ENCODE assay signal across 8 mouse cellular contexts in genomic region chr7:46845211-46845977, GRCm38 (mm10). TPM values are rescaled to one million over a fixed set of nuclear protein-coding genes. Genes with fewer than 3 reads are reported as not detected.
DNase-seq lines count a peak whose midpoint lies in the region; ATAC-seq and TF ChIP-seq lines count a peak whose summit lies in the region.

No protein-coding gene starts in this region.

- no peaks in the 10 kb centered on the region for H3K9me3 ChIP-seq in embryonic facial prominence, embryonic 10.5 days
- H3K9me3 ChIP-seq in intestine, postnatal 0 days (ENCODE audit: control insufficient read depth) = no peaks in the 10 kb centered on the region
- no peaks in the 10 kb centered on the region for H3K9me3 ChIP-seq in midbrain, embryonic 11.5 days (ENCODE audit: control insufficient read depth, low read length)

- peak overlapping the region; percentile 98 for H3K27ac ChIP-seq in embryonic facial prominence, embryonic 10.5 days (replicated peaks)
- peak overlapping the region; percentile 88 for H3K27ac ChIP-seq in intestine, postnatal 0 days (ENCODE audit: low read depth, low read length)
- peak overlapping the region; percentile 61 for H3K27ac ChIP-seq in midbrain, embryonic 11.5 days (ENCODE audit: low read depth, low read length)

- H3K9ac ChIP-seq in intestine, postnatal 0 days (ENCODE audit: low read depth, low read length) = peak overlapping the region; percentile 75
- peak overlapping the region; percentile 93 for H3K9ac ChIP-seq in midbrain, embryonic 11.5 days (ENCODE audit: low read length)

- peaks cover 26% of the 10 kb centered on the region for H3K27me3 ChIP-seq in embryonic facial prominence, embryonic 10.5 days (replicated peaks; ENCODE audit: low read depth, poor library complexity, severe bottlenecking)
- no peaks in the 10 kb centered on the region for H3K27me3 ChIP-seq in intestine, postnatal 0 days (replicated peaks; ENCODE audit: control insufficient read depth, insufficient read depth, low read length)
- no peaks in the 10 kb centered on the region for H3K27me3 ChIP-seq in midbrain, embryonic 11.5 days (ENCODE audit: control insufficient read depth, insufficient read depth, low read length)

- peak overlapping the region; percentile 81 for H3K4me3 ChIP-seq in embryonic facial prominence, embryonic 10.5 days
- H3K4me3 ChIP-seq in intestine, postnatal 0 days (ENCODE audit: low read depth, low read length) = peak overlapping the region; percentile 69
- H3K4me3 ChIP-seq in midbrain, embryonic 11.5 days (ENCODE audit: low read depth, low read length) = peak overlapping the region; percentile 89

- intact Hi-C loops in left cerebral cortex, postnatal 4 days (cut with DNase I) = no loop called here

- H3K36me3 ChIP-seq in embryonic facial prominence, embryonic 10.5 days (replicated peaks) = peaks cover 32% of the 10 kb centered on the region
- peaks cover 24% of the 10 kb centered on the region for H3K36me3 ChIP-seq in intestine, postnatal 0 days (ENCODE audit: control insufficient read depth, insufficient read depth)
- peaks cover 12% of the 10 kb centered on the region for H3K36me3 ChIP-seq in midbrain, embryonic 11.5 days (ENCODE audit: control insufficient read depth, insufficient read depth, low read length)

- peak; percentile 98 for DNase-seq in adrenal gland, postnatal 10 days
- DNase-seq in embryonic facial prominence, embryonic 10.5 days (ENCODE audit: low spot score) = peak; percentile 97
- DNase-seq in left cerebral cortex, postnatal 4 days = peak; percentile 94
- DNase-seq in midbrain, embryonic 11.5 days (ENCODE audit: low spot score, missing footprints) = peak; percentile 99
- peak; percentile 97 for DNase-seq in right cerebral cortex, postnatal 4 days
- peak; percentile 92 for DNase-seq in yolk sac, embryonic 10.5 days (ENCODE audit: low spot score)

- TF ChIP-seq CTCF in intestine, postnatal 0 days (IDR thresholded peaks at IDR 0.05; ENCODE audit: low read depth) = no peak

- ATAC-seq in granulocyte monocyte progenitor cell, adult 5-6 weeks (replicated peaks; ENCODE audit: poor library complexity, severe bottlenecking) = peak; percentile 81
- ATAC-seq in intestine, postnatal 0 days = peak; percentile 73
- peak; percentile 93 for ATAC-seq in midbrain, embryonic 11.5 days (ENCODE audit: low FRiP score)

- WGBS in embryonic facial prominence, embryonic 10.5 days = under 1% methylated on average over 51 of the region's 51 CpGs
- under 1% methylated on average over 51 of the region's 51 CpGs for WGBS in intestine, postnatal 0 days
- under 1% methylated on average over 51 of the region's 51 CpGs for WGBS in midbrain, embryonic 11.5 days

- peaks cover 50% of the 10 kb centered on the region for H3K4me1 ChIP-seq in embryonic facial prominence, embryonic 10.5 days
- peaks cover 16% of the 10 kb centered on the region for H3K4me1 ChIP-seq in intestine, postnatal 0 days (replicated peaks; ENCODE audit: control insufficient read depth, insufficient read depth, low read length)
- H3K4me1 ChIP-seq in midbrain, embryonic 11.5 days (ENCODE audit: control insufficient read depth, insufficient read depth, low read length) = peaks cover 13% of the 10 kb centered on the region

- H3K4me2 ChIP-seq in intestine, postnatal 0 days (replicated peaks; ENCODE audit: low read depth) = peak overlapping the region; percentile 88
- peak overlapping the region; percentile 93 for H3K4me2 ChIP-seq in midbrain, embryonic 11.5 days

RNA-seq across cellular contexts. Expression of gene Ldha, which starts 4.1 kb away (rescaled TPM):
- total RNA-seq in adrenal gland, postnatal 10 days (2021) = 100 to 1,000 TPM; 693 to 863 TPM
- 2,643 and 3,168 TPM in 2 replicates for polyA plus RNA-seq in embryonic facial prominence, embryonic 10.5 days (2016; fragmentation: Nextera tagmentation; extraction: Ambion mirVana)
- total RNA-seq in granulocyte monocyte progenitor cell, adult 5-6 weeks (2014; fragmentation: Nextera tagmentation) = 641 and 708 TPM in 2 replicates
- 507 and 538 TPM in 2 replicates for total RNA-seq in granulocyte monocyte progenitor cell, adult 5-6 weeks (2017)
- 1,258 and 1,338 TPM in 2 replicates for polyA plus RNA-seq in intestine, postnatal 0 days (2015; fragmentation: Nextera tagmentation; extraction: Ambion mirVana)
- 100 to 1,000 TPM; 335 to 366 TPM for total RNA-seq in left cerebral cortex, postnatal 4 days (2021)
- polyA plus RNA-seq in midbrain, embryonic 11.5 days (2014; fragmentation: Nextera tagmentation; extraction: Ambion mirVana) = 1,513 and 1,542 TPM in 2 replicates

RNA-seq across cellular contexts. Expression of gene Ldhc, which starts 15.6 kb away (rescaled TPM):
- not detected for total RNA-seq in adrenal gland, postnatal 10 days (2021)
- 0.31 TPM in 1 of 2 replicates, not detected in the other for polyA plus RNA-seq in embryonic facial prominence, embryonic 10.5 days (2016; fragmentation: Nextera tagmentation; extraction: Ambion mirVana)
- 3.5 TPM in 1 of 2 replicates, not detected in the other for total RNA-seq in granulocyte monocyte progenitor cell, adult 5-6 weeks (2014; fragmentation: Nextera tagmentation)
- total RNA-seq in granulocyte monocyte progenitor cell, adult 5-6 weeks (2017) = 1.2 TPM in 1 of 2 replicates, not detected in the other
- polyA plus RNA-seq in intestine, postnatal 0 days (2015; fragmentation: Nextera tagmentation; extraction: Ambion mirVana) = not detected in 2 replicates
- total RNA-seq in left cerebral cortex, postnatal 4 days (2021) = not detected
- polyA plus RNA-seq in midbrain, embryonic 11.5 days (2014; fragmentation: Nextera tagmentation; extraction: Ambion mirVana) = not detected in 2 replicates

RNA-seq across cellular contexts. Expression of gene Gtf2h1, which starts 49.5 kb away (rescaled TPM):
- 10 to 100 TPM; 36.1 to 37.1 TPM for total RNA-seq in adrenal gland, postnatal 10 days (2021)
- 49.3 and 50.6 TPM in 2 replicates for polyA plus RNA-seq in embryonic facial prominence, embryonic 10.5 days (2016; fragmentation: Nextera tagmentation; extraction: Ambion mirVana)
- total RNA-seq in granulocyte monocyte progenitor cell, adult 5-6 weeks (2014; fragmentation: Nextera tagmentation) = 30.3 and 46.6 TPM in 2 replicates
- total RNA-seq in granulocyte monocyte progenitor cell, adult 5-6 weeks (2017) = 67.0 and 83.9 TPM in 2 replicates
- polyA plus RNA-seq in intestine, postnatal 0 days (2015; fragmentation: Nextera tagmentation; extraction: Ambion mirVana) = 51.3 and 52.7 TPM in 2 replicates
- total RNA-seq in left cerebral cortex, postnatal 4 days (2021) = 10 to 100 TPM; 39.3 to 42.6 TPM
- 58.0 and 62.4 TPM in 2 replicates for polyA plus RNA-seq in midbrain, embryonic 11.5 days (2014; fragmentation: Nextera tagmentation; extraction: Ambion mirVana)

RNA-seq across cellular contexts. Expression of gene Hps5, which starts 49.5 kb away (rescaled TPM):
- 10 to 100 TPM; 21.7 to 21.9 TPM for total RNA-seq in adrenal gland, postnatal 10 days (2021)
- polyA plus RNA-seq in embryonic facial prominence, embryonic 10.5 days (2016; fragmentation: Nextera tagmentation; extraction: Ambion mirVana) = 17.6 and 19.2 TPM in 2 replicates
- 17.0 and 32.8 TPM in 2 replicates for total RNA-seq in granulocyte monocyte progenitor cell, adult 5-6 weeks (2014; fragmentation: Nextera tagmentation)
- total RNA-seq in granulocyte monocyte progenitor cell, adult 5-6 weeks (2017) = 19.1 and 27.6 TPM in 2 replicates
- 13.9 and 14.7 TPM in 2 replicates for polyA plus RNA-seq in intestine, postnatal 0 days (2015; fragmentation: Nextera tagmentation; extraction: Ambion mirVana)
- total RNA-seq in left cerebral cortex, postnatal 4 days (2021) = 10 to 100 TPM; 15.5 to 16.5 TPM
- 16.3 and 17.9 TPM in 2 replicates for polyA plus RNA-seq in midbrain, embryonic 11.5 days (2014; fragmentation: Nextera tagmentation; extraction: Ambion mirVana)

Comparison
In these comparisons a context has a peak if more than half of its experiments do, and no peak if none do; other contexts are left out.
1. Peak in every context shown above with its lines: DNase-seq, ATAC-seq, H3K4me3 ChIP-seq and H3K27ac ChIP-seq.